Mouse (Mus musculus): Measurements from ENCODE around the gene Pdcd10.

Pdcd10 gene

DNA sequence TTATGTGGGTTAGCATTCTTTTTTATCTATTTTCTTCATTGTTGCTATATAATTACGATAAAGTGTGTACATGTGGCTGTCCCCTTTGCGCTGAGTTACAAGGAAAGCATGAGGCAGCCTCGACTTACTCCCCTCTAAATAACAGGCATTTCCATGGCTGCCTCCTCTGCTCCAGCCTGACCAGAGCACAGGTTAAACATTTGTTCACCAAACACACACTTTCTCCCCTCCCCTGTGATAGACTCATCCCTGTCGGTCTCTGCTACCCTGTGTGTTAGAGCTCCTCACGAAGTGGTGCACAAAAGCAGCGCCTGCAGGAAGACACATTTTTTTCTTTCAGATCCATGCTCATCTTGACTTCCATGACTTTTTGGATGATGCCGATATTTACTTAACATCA, 82.0 kb downstream of the Pdcd10 start:
- DNase-seq (ENCODE audit: low read depth, low spot score) = no peak

GRCm38 (mm10) chr3:75468154-75468553, 88.5 kb downstream of the Pdcd10 start:
- no peak for DNase-seq (ENCODE audit: low read depth, low spot score)
